Mouse (Mus musculus): ENCODE measurements around the gene Mif4gd. TPM values are rescaled to one million over a fixed set of nuclear protein-coding genes. Genes with fewer than 3 reads are reported as not detected.
A peak's percentile ranks its signal among the peaks of the same experiment; 100 is the strongest.

Mif4gd gene
- polyA plus RNA-seq, 1 experiment: 96.3 TPM

GRCm38 (mm10) chr11:115603476-115604303, 9.1 kb downstream of the Mif4gd start, which contains the start of the genes Mrps7 and Gga3:
Gene Mrps7 (plus strand): TSS chr11:115603925.
Gene Gga3 (minus strand): TSS chr11:115604051.
- TF ChIP-seq POLR2A (IDR thresholded peaks at IDR 0.05; ENCODE audit: borderline replicate concordance, low read depth, low read length): peak; percentile 33
- TF ChIP-seq CTCF (IDR thresholded peaks at IDR 0.05; ENCODE audit: low read depth, low read length): no peak
- peaks cover 38% of the 10 kb centered on the region for H3K4me1 ChIP-seq (ENCODE audit: control insufficient read depth, insufficient read depth, low read length)
- peak within 1 kb of the TSS; percentile 96 for H3K27ac ChIP-seq (ENCODE audit: insufficient read depth, low read depth, low read length)
- H3K4me3 ChIP-seq (ENCODE audit: insufficient read depth, low read length): peak within 1 kb of the TSS; percentile 94

- TF ChIP-seq POLR2A (IDR thresholded peaks at IDR 0.05; ENCODE audit: borderline replicate concordance, low read depth, low read length): no peak
- no peak for TF ChIP-seq CTCF (IDR thresholded peaks at IDR 0.05; ENCODE audit: low read depth, low read length)
- Histone ChIP-seq H3K4me1 (ENCODE audit: control insufficient read depth, insufficient read depth, low read length) (peaks cover 44% of the 10 kb centered on the region), H3K27ac (ENCODE audit: insufficient read depth, low read depth, low read length) (peak overlapping the region; percentile 96), H3K4me3 (ENCODE audit: insufficient read depth, low read length) (peak overlapping the region; percentile 94)
These were observed 9.7 kb downstream of the Mif4gd start for GRCm38 (mm10) chr11:115603128-115603475.

GRCm38 (mm10) chr11:115601174-115601573, 11.6 kb downstream of the Mif4gd start:
- Histone ChIP-seq H3K27ac (ENCODE audit: insufficient read depth, low read depth, low read length) (peak overlapping the region; percentile 77), H3K4me1 (ENCODE audit: control insufficient read depth, insufficient read depth, low read length) (peaks cover 44% of the 10 kb centered on the region), H3K4me3 (ENCODE audit: insufficient read depth, low read length) (peak overlapping the region; percentile 30)
- no peak for TF ChIP-seq POLR2A (IDR thresholded peaks at IDR 0.05; ENCODE audit: borderline replicate concordance, low read depth, low read length)
- TF ChIP-seq CTCF (IDR thresholded peaks at IDR 0.05; ENCODE audit: low read depth, low read length): no peak

- peaks cover 44% of the 10 kb centered on the region for H3K4me1 ChIP-seq (ENCODE audit: control insufficient read depth, insufficient read depth, low read length)
- no peak for TF ChIP-seq CTCF (IDR thresholded peaks at IDR 0.05; ENCODE audit: low read depth, low read length)
- no peak for TF ChIP-seq POLR2A (IDR thresholded peaks at IDR 0.05; ENCODE audit: borderline replicate concordance, low read depth, low read length)
- peak overlapping the region; percentile 77 for H3K27ac ChIP-seq (ENCODE audit: insufficient read depth, low read depth, low read length)
- peak overlapping the region; percentile 30 for H3K4me3 ChIP-seq (ENCODE audit: insufficient read depth, low read length)
These were observed 12.0 kb downstream of the Mif4gd start for GRCm38 (mm10) chr11:115600743-115601142.

GRCm38 (mm10) chr11:115599722-115600121, 13.0 kb downstream of the Mif4gd start:
- TF ChIP-seq CTCF (IDR thresholded peaks at IDR 0.05; ENCODE audit: low read depth, low read length) (no peak), POLR2A (IDR thresholded peaks at IDR 0.05; ENCODE audit: borderline replicate concordance, low read depth, low read length) (no peak)
- Histone ChIP-seq H3K4me3 (ENCODE audit: insufficient read depth, low read length) (peak overlapping the region; percentile 0; the same call in 1 of the 2 replicates), H3K27ac (ENCODE audit: insufficient read depth, low read depth, low read length) (peak overlapping the region; percentile 77), H3K4me1 (ENCODE audit: control insufficient read depth, insufficient read depth, low read length) (peaks cover 37% of the 10 kb centered on the region)

- H3K4me3 ChIP-seq (ENCODE audit: insufficient read depth, low read length): no peak overlapping the region
- peak overlapping the region; percentile 89; the same call in 1 of the 2 replicates for H3K27ac ChIP-seq (ENCODE audit: insufficient read depth, low read depth, low read length)
- H3K4me1 ChIP-seq (ENCODE audit: control insufficient read depth, insufficient read depth, low read length): peaks cover 37% of the 10 kb centered on the region
- no peak for TF ChIP-seq POLR2A (IDR thresholded peaks at IDR 0.05; ENCODE audit: borderline replicate concordance, low read depth, low read length)
- no peak for TF ChIP-seq CTCF (IDR thresholded peaks at IDR 0.05; ENCODE audit: low read depth, low read length)
These were observed 14.5 kb downstream of the Mif4gd start for GRCm38 (mm10) chr11:115598309-115598708.

- Histone ChIP-seq H3K27ac (ENCODE audit: insufficient read depth, low read depth, low read length) (no peak overlapping the region), H3K4me3 (ENCODE audit: insufficient read depth, low read length) (no peak overlapping the region), H3K4me1 (ENCODE audit: control insufficient read depth, insufficient read depth, low read length) (peaks cover 17% of the 10 kb centered on the region)
- TF ChIP-seq CTCF (IDR thresholded peaks at IDR 0.05; ENCODE audit: low read depth, low read length) (no peak), POLR2A (IDR thresholded peaks at IDR 0.05; ENCODE audit: borderline replicate concordance, low read depth, low read length) (no peak)
These were observed 17.6 kb downstream of the Mif4gd start for GRCm38 (mm10) chr11:115595209-115595608.

GRCm38 (mm10) chr11:115590526-115591075, 22.2 kb downstream of the Mif4gd start:
- H3K4me3 ChIP-seq (ENCODE audit: insufficient read depth, low read length): no peak overlapping the region
- no peak for TF ChIP-seq POLR2A (IDR thresholded peaks at IDR 0.05; ENCODE audit: borderline replicate concordance, low read depth, low read length)
- TF ChIP-seq CTCF (IDR thresholded peaks at IDR 0.05; ENCODE audit: low read depth, low read length): no peak
- H3K4me1 ChIP-seq (ENCODE audit: control insufficient read depth, insufficient read depth, low read length): no peaks in the 10 kb centered on the region
- H3K27ac ChIP-seq (ENCODE audit: insufficient read depth, low read depth, low read length): no peak overlapping the region

GRCm38 (mm10) chr11:115587984-115588383, 24.8 kb downstream of the Mif4gd start:
- H3K4me1 ChIP-seq (ENCODE audit: control insufficient read depth, insufficient read depth, low read length): no peaks in the 10 kb centered on the region
- H3K4me3 ChIP-seq (ENCODE audit: insufficient read depth, low read length): no peak overlapping the region
- no peak for TF ChIP-seq CTCF (IDR thresholded peaks at IDR 0.05; ENCODE audit: low read depth, low read length)
- no peak for TF ChIP-seq POLR2A (IDR thresholded peaks at IDR 0.05; ENCODE audit: borderline replicate concordance, low read depth, low read length)
- no peak overlapping the region for H3K27ac ChIP-seq (ENCODE audit: insufficient read depth, low read depth, low read length)

- TF ChIP-seq CTCF (IDR thresholded peaks at IDR 0.05; ENCODE audit: low read depth, low read length) (no peak), POLR2A (IDR thresholded peaks at IDR 0.05; ENCODE audit: borderline replicate concordance, low read depth, low read length) (no peak)
- Histone ChIP-seq H3K4me3 (ENCODE audit: insufficient read depth, low read length) (no peak overlapping the region), H3K4me1 (ENCODE audit: control insufficient read depth, insufficient read depth, low read length) (no peaks in the 10 kb centered on the region), H3K27ac (ENCODE audit: insufficient read depth, low read depth, low read length) (no peak overlapping the region)
These were observed 26.4 kb downstream of the Mif4gd start for GRCm38 (mm10) chr11:115586403-115586802.

Data from bone marrow macrophage, adult 2 months (primary cell).